Mouse (Mus musculus) heart, embryonic 16.5 days (tissue): ENCODE results near the gene Id2. TPM values are rescaled to one million over a fixed set of nuclear protein-coding genes. Genes with fewer than 3 reads are reported as not detected.
A peak's percentile ranks its signal among the peaks of the same experiment; 100 is the strongest.

Source experiments
- ATAC-seq: fragments of 200-750 bp; cut with Nextera tagmentation; replicated peaks from 2 replicates; pipeline ENCODE4 v1.8.0; 2017; ENCODE audit warnings: moderate number of reproducible peaks; ENCODE audit not compliant: insufficient read depth, low FRiP score; ENCODE audit errors: extremely low read depth
- H3K27ac ChIP-seq: fragments of 300-500 bp; sonication (generic); 2 replicates; pipeline ENCODE4 v1.5.1; 2014; ENCODE audit warnings: mild to moderate bottlenecking, low read length, control low read depth, moderate library complexity
- H3K27me3 ChIP-seq: fragments of 300-500 bp; sonication (generic); 2 replicates; pipeline ENCODE4 v1.6.1; 2014; ENCODE audit warnings: low read length, mixed read lengths; ENCODE audit not compliant: control insufficient read depth, insufficient read depth
- H3K36me3 ChIP-seq: fragments of 300-500 bp; sonication (generic); 2 replicates; pipeline ENCODE4 v1.6.1; 2014; ENCODE audit not compliant: control insufficient read depth, insufficient read depth
- H3K4me1 ChIP-seq: fragments of 300-500 bp; sonication (generic); 2 replicates; pipeline ENCODE4 v1.6.1; 2014; ENCODE audit warnings: low read length, mixed read lengths; ENCODE audit not compliant: control insufficient read depth, insufficient read depth
- H3K4me2 ChIP-seq: fragments of 300-500 bp; sonication (generic); 2 replicates; pipeline ENCODE4 v1.6.1; 2014; ENCODE audit warnings: low read depth, mild to moderate bottlenecking, control low read depth, low read length
- H3K4me3 ChIP-seq: fragments of 300-500 bp; sonication (generic); 2 replicates; pipeline ENCODE4 v1.5.1; 2014; ENCODE audit warnings: mild to moderate bottlenecking, control low read depth, low read length
- H3K9ac ChIP-seq: fragments of 300-500 bp; sonication (generic); 2 replicates; pipeline ENCODE4 v1.6.1; 2014; ENCODE audit warnings: low read length, control low read depth
- H3K9me3 ChIP-seq: fragments of 300-500 bp; sonication (generic); replicated peaks from 2 replicates; pipeline ENCODE4 v1.6.1; 2016; ENCODE audit warnings: low read length; ENCODE audit not compliant: control insufficient read depth
- WGBS: fragments of 180-500 bp; shearing (Covaris S2); extraction: QIAGEN DNeasy Blood & Tissue Kit; methylation state at CpG from one replicate; pipeline ENCODE4 v1.1.7; 2014; 5-methylcytosine and 5-hydroxymethylcytosine counted together
- polyA plus RNA-seq: library from polyadenylated mRNA; unstranded; fragments of >200 nt; fragmentation: Nextera tagmentation; extraction: Ambion mirVana; gene quantifications from 2 replicates; pipeline ENCODE4 v1.2.1, GENCODE M21; 2015

Id2 gene
- polyA plus RNA-seq, 1 experiment from 2014 or later, result 157 TPM

GRCm38 (mm10) chr12:25074344-25074743 lies 22.6 kb downstream of the Id2 start:
- no peak overlapping the region for H3K9ac ChIP-seq
- WGBS, result 46% methylated on average over 3 of the region's 3 CpGs
- peaks cover 4% of the 10 kb centered on the region; the same call in 1 of the 2 replicates for H3K4me1 ChIP-seq
- H3K27ac ChIP-seq, result no peak overlapping the region
- no peaks in the 10 kb centered on the region for H3K36me3 ChIP-seq
- H3K27me3 ChIP-seq, result no peaks in the 10 kb centered on the region
- ATAC-seq, result no peak
- no peaks in the 10 kb centered on the region; the same call in 1 of the 2 replicates for H3K9me3 ChIP-seq
- H3K4me2 ChIP-seq, result no peak overlapping the region
- no peak overlapping the region for H3K4me3 ChIP-seq

GRCm38 (mm10) chr12:25073374-25073773 lies 23.6 kb downstream of the Id2 start:
- Histone ChIP-seq H3K27ac (peak overlapping the region; percentile 66), H3K4me3 (no peak overlapping the region), H3K4me1 (peaks cover 4% of the 10 kb centered on the region; the same call in 1 of the 2 replicates), H3K36me3 (no peaks in the 10 kb centered on the region), H3K9ac (no peak overlapping the region), H3K9me3 (no peaks in the 10 kb centered on the region; the same call in 1 of the 2 replicates), H3K4me2 (no peak overlapping the region), H3K27me3 (no peaks in the 10 kb centered on the region)
- 44% methylated on average over 4 of the region's 4 CpGs for WGBS
- ATAC-seq, result peak; percentile 67

GRCm38 (mm10) chr12:25062264-25062663 lies 34.7 kb downstream of the Id2 start:
- H3K9me3 ChIP-seq, result no peaks in the 10 kb centered on the region
- 80% methylated on average over 6 of the region's 6 CpGs for WGBS
- ATAC-seq, result no peak
- H3K9ac ChIP-seq, result no peak overlapping the region
- peaks cover 21% of the 10 kb centered on the region for H3K36me3 ChIP-seq
- no peak overlapping the region for H3K4me3 ChIP-seq
- no peak overlapping the region for H3K4me2 ChIP-seq
- no peak overlapping the region for H3K27ac ChIP-seq
- no peaks in the 10 kb centered on the region for H3K27me3 ChIP-seq
- no peaks in the 10 kb centered on the region for H3K4me1 ChIP-seq

GRCm38 (mm10) chr12:25060901-25061300 lies 36.0 kb downstream of the Id2 start:
- Histone ChIP-seq H3K9ac (no peak overlapping the region), H3K4me1 (no peaks in the 10 kb centered on the region), H3K27ac (no peak overlapping the region), H3K27me3 (no peaks in the 10 kb centered on the region), H3K36me3 (peaks cover 30% of the 10 kb centered on the region), H3K4me2 (no peak overlapping the region), H3K9me3 (no peaks in the 10 kb centered on the region), H3K4me3 (no peak overlapping the region)
- 91% methylated on average over 7 of the region's 7 CpGs for WGBS
- no peak for ATAC-seq

DNA sequence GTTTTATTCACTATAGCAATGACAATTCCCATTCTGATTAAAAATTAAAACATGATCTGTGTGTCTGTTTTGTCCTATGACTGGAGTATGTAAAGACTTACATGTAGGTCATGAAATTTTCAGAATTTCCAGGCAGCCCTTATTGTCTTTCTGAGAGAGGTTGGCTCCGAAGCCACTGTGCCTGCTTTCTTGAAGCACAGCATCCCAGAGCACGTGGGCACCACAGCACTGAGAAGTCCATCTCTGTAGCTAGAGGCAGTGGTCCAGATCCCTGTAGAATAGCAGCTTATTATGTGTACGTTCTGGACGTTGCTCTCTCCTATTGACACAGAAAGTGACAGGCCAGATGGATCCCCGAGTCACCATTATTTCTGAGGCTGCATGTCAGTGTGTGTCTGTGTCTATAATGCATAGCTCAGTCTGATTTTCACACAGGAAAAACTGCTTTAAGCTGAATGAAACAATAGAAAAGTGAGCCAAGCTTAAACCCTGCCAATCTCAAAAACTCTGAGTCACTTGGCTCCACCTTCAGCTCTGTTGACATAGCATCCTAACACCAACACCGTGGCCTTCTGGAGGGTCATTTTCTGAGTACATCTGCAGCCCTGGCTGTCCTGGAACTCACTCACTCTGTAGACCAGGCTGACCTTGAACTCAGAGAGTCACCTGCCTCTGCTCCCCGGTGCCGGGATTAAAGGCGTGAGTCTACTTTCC lies 37.3 kb downstream of the Id2 start:
- H3K4me3 ChIP-seq, result no peak overlapping the region
- no peak for ATAC-seq
- H3K36me3 ChIP-seq, result peaks cover 32% of the 10 kb centered on the region
- no peaks in the 10 kb centered on the region for H3K4me1 ChIP-seq
- no peak overlapping the region for H3K9ac ChIP-seq
- H3K27ac ChIP-seq, result no peak overlapping the region
- no peak overlapping the region for H3K4me2 ChIP-seq
- no peaks in the 10 kb centered on the region for H3K9me3 ChIP-seq
- no peaks in the 10 kb centered on the region for H3K27me3 ChIP-seq
- WGBS, result 81% methylated on average over 9 of the region's 9 CpGs

GRCm38 (mm10) chr12:25054963-25055362 lies 42.0 kb downstream of the Id2 start:
- no peaks in the 10 kb centered on the region for H3K9me3 ChIP-seq
- no peaks in the 10 kb centered on the region for H3K4me1 ChIP-seq
- WGBS, result 64% methylated on average over 4 of the region's 4 CpGs
- H3K27ac ChIP-seq, result no peak overlapping the region
- ATAC-seq, result peak; percentile 66
- H3K4me2 ChIP-seq, result no peak overlapping the region
- no peaks in the 10 kb centered on the region for H3K27me3 ChIP-seq
- H3K36me3 ChIP-seq, result peaks cover 63% of the 10 kb centered on the region
- H3K4me3 ChIP-seq, result no peak overlapping the region
- H3K9ac ChIP-seq, result no peak overlapping the region

- WGBS, result 70% methylated on average over 7 of the region's 7 CpGs
- H3K27me3 ChIP-seq, result no peaks in the 10 kb centered on the region
- H3K9ac ChIP-seq, result no peak overlapping the region
- peaks cover 61% of the 10 kb centered on the region for H3K36me3 ChIP-seq
- H3K9me3 ChIP-seq, result no peaks in the 10 kb centered on the region
- H3K4me1 ChIP-seq, result no peaks in the 10 kb centered on the region
- peak overlapping the region; percentile 62; the same call in 1 of the 2 replicates for H3K27ac ChIP-seq
- H3K4me3 ChIP-seq, result no peak overlapping the region
- peak; percentile 59 for ATAC-seq
- no peak overlapping the region for H3K4me2 ChIP-seq
Observed at GRCm38 (mm10) chr12:25054511-25054910, 42.4 kb downstream of the Id2 start.

DNA sequence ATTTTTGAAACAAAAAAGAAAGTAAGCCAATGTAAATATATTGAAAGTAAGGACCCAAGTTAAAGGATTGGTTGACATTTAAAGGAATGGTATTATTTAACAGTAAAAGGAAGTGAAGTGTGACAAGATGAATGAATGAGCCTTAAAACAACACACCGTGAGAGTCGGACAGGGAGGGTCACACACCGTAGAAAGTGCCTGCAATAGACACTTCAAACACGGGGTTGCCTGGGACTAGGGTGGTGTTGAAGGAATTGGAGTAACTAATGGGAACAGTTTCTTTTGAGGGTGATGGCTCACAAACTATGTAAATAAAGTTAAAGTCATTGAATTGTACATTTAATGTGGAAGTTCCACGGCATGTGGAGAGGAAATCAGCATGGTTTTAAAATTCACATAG lies 47.7 kb downstream of the Id2 start:
- no peak overlapping the region for H3K4me2 ChIP-seq

DNA sequence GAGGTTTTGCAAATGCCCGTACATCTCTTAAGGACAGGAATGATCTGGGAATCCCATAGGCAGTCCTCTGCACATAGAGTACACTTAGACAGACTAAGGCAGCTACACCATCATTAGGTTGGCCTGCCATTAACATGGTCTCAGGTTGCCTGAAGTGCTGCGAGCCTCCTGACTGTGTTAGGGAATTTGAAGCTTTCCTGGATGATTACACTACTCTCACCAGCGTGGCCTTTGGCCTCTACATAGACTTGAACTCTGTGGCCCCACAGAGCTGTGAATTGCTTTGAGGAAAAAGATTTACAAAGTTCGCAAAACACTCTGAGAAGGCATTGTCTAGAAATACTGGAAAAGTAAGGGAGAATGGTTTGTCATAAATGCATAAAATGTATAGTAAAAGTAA lies 52.4 kb downstream of the Id2 start:
- ATAC-seq, result no peak
- no peaks in the 10 kb centered on the region for H3K4me1 ChIP-seq
- WGBS, result 84% methylated on average over 4 of the region's 4 CpGs
- no peaks in the 10 kb centered on the region for H3K9me3 ChIP-seq
- H3K27ac ChIP-seq, result no peak overlapping the region
- H3K4me2 ChIP-seq, result no peak overlapping the region
- H3K9ac ChIP-seq, result no peak overlapping the region
- H3K36me3 ChIP-seq, result peaks cover 16% of the 10 kb centered on the region
- H3K4me3 ChIP-seq, result no peak overlapping the region
- no peaks in the 10 kb centered on the region for H3K27me3 ChIP-seq

More for the DNA sequence above, 47.7 kb downstream of the Id2 start:
- WGBS, result 65% methylated on average over 5 of the region's 5 CpGs
- Histone ChIP-seq H3K4me1 (no peaks in the 10 kb centered on the region), H3K9ac (no peak overlapping the region), H3K36me3 (peaks cover 40% of the 10 kb centered on the region), H3K27me3 (no peaks in the 10 kb centered on the region), H3K9me3 (no peaks in the 10 kb centered on the region), H3K27ac (no peak overlapping the region), H3K4me3 (no peak overlapping the region)
- no peak for ATAC-seq
